Mouse (Mus musculus) splenic B cell, adult 2 months (primary cell): ENCODE measurements at regions not wholly inside any gene's neighbourhood (a gene's known extent, or its start where the extent isn't known, plus 50 kb on each side); places are given as distances from the start of the nearest gene placed in this dataset.
"Not testable (repeated sequence)": the region's sequence is repeated elsewhere in the genome, so short reads cannot be mapped to it uniquely, and the experiment has no call there.

ENCODE experiments used
- DNase-seq: peaks from one replicate; pipeline ENCODE4 v3.0.0-alpha.2; 2011; ENCODE audit warnings: low read depth, low spot score
- H3K27me3 ChIP-seq: 2 replicates; pipeline ENCODE4 v1.6.1; 2012; ENCODE audit warnings: mild to moderate bottlenecking, low read length, moderate library complexity, mixed read lengths; ENCODE audit not compliant: control insufficient read depth, poor library complexity, insufficient read depth, severe bottlenecking
- H3K36me3 ChIP-seq: 2 replicates; pipeline ENCODE4 v1.6.1; 2012; ENCODE audit warnings: mild to moderate bottlenecking, low read length, moderate library complexity, mixed read lengths; ENCODE audit not compliant: control insufficient read depth, poor library complexity, insufficient read depth, severe bottlenecking

GRCm38 (mm10) chr16:55580827-55581226, 257.9 kb downstream of the Nfkbiz start:
- no peaks in the 10 kb centered on the region for H3K27me3 ChIP-seq
- DNase-seq = no peak

GRCm38 (mm10) chr16:55578686-55579085, 260.0 kb downstream of the Nfkbiz start:
- H3K27me3 ChIP-seq = no peaks in the 10 kb centered on the region
- DNase-seq = no peak
- no peaks in the 10 kb centered on the region for H3K36me3 ChIP-seq

More at GRCm38 (mm10) chr16:55580827-55581226, 257.9 kb downstream of the Nfkbiz start:
- no peaks in the 10 kb centered on the region for H3K36me3 ChIP-seq

GRCm38 (mm10) chr16:55575609-55576283, 263.0 kb downstream of the Nfkbiz start:
- DNase-seq, H3K36me3 ChIP-seq, H3K27me3 ChIP-seq: not testable (repeated sequence)

GRCm38 (mm10) chr16:55571106-55571505, 267.6 kb downstream of the Nfkbiz start:
- H3K36me3 ChIP-seq = no peaks in the 10 kb centered on the region
- DNase-seq = no peak

GRCm38 (mm10) chr16:55570097-55570496, 268.6 kb downstream of the Nfkbiz start:
- Histone ChIP-seq H3K36me3 (no peaks in the 10 kb centered on the region), H3K27me3 (no peaks in the 10 kb centered on the region)
- DNase-seq = no peak

More at GRCm38 (mm10) chr16:55571106-55571505, 267.6 kb downstream of the Nfkbiz start:
- no peaks in the 10 kb centered on the region for H3K27me3 ChIP-seq

- no peaks in the 10 kb centered on the region for H3K27me3 ChIP-seq
- DNase-seq = no peak
Observed at GRCm38 (mm10) chr16:55555821-55556535, 258.2 kb upstream of the Zpld1 start.

GRCm38 (mm10) chr16:55555224-55555623, 257.4 kb upstream of the Zpld1 start:
- Histone ChIP-seq H3K27me3 (no peaks in the 10 kb centered on the region), H3K36me3 (no peaks in the 10 kb centered on the region)
- peak; percentile 20 for DNase-seq

More at GRCm38 (mm10) chr16:55555821-55556535, 258.2 kb upstream of the Zpld1 start:
- no peaks in the 10 kb centered on the region for H3K36me3 ChIP-seq

- no peaks in the 10 kb centered on the region for H3K27me3 ChIP-seq
- no peak for DNase-seq
- no peaks in the 10 kb centered on the region for H3K36me3 ChIP-seq
Observed at GRCm38 (mm10) chr16:55553896-55554295, 256.1 kb upstream of the Zpld1 start.

GRCm38 (mm10) chr16:55551348-55551747, 253.6 kb upstream of the Zpld1 start:
- DNase-seq = no peak
- Histone ChIP-seq H3K27me3 (no peaks in the 10 kb centered on the region), H3K36me3 (no peaks in the 10 kb centered on the region)

GRCm38 (mm10) chr16:55550649-55551312, 253.0 kb upstream of the Zpld1 start:
- DNase-seq = peak; percentile 33
- H3K36me3 ChIP-seq = no peaks in the 10 kb centered on the region
- no peaks in the 10 kb centered on the region for H3K27me3 ChIP-seq

- H3K27me3 ChIP-seq = no peaks in the 10 kb centered on the region
- no peaks in the 10 kb centered on the region for H3K36me3 ChIP-seq
- DNase-seq = no peak
Observed at GRCm38 (mm10) chr16:55547095-55547494, 249.3 kb upstream of the Zpld1 start.

GRCm38 (mm10) chr16:55540336-55541015, 242.7 kb upstream of the Zpld1 start:
- Histone ChIP-seq H3K36me3 (no peaks in the 10 kb centered on the region), H3K27me3 (no peaks in the 10 kb centered on the region)
- DNase-seq = no peak

- no peaks in the 10 kb centered on the region for H3K36me3 ChIP-seq
- no peak for DNase-seq
Observed at GRCm38 (mm10) chr16:55539179-55539578, 241.4 kb upstream of the Zpld1 start.

GRCm38 (mm10) chr16:55537548-55537947, 239.8 kb upstream of the Zpld1 start:
- Histone ChIP-seq H3K36me3 (no peaks in the 10 kb centered on the region), H3K27me3 (no peaks in the 10 kb centered on the region)
- no peak for DNase-seq

More at GRCm38 (mm10) chr16:55539179-55539578, 241.4 kb upstream of the Zpld1 start:
- H3K27me3 ChIP-seq = no peaks in the 10 kb centered on the region
